Mouse (Mus musculus) lung, postnatal 0 days (tissue): Measurements from ENCODE around the gene Ddx10.

Source experiments
- CTCF ChIP-seq: IDR thresholded peaks from 2 replicates; pipeline ENCODE4 v1.5.1; 2016; ENCODE audit warnings: antibody characterized with exemption, mild to moderate bottlenecking
- EP300 ChIP-seq: IDR thresholded peaks from 2 replicates; pipeline ENCODE4 v1.6.1; 2016; ENCODE audit warnings: antibody characterized with exemption, mild to moderate bottlenecking, control low read depth

DNA sequence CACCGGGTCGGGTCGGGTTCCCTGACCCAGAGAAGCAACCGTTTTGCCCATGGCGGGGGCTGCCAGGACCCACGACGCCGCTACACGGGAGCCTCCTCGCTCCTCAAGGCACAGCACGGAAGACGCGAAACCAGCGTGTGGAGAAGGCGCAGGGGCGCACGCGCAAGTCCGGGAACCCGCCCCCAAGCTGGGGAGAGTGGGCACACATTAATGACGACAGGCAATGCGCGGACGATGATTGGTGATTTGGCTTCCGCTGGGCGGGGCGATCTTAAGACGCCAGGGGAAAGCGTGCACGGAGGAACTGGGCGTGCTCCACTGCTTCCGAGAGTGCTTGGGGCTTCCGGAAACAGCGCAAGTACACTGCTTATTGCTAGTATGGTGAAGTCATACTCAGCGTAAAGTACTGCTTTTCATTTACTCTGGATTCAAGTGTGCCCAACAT, at the start of gene Ddx10:
- TF ChIP-seq CTCF (no peak), EP300 (no peak)
